Mouse (Mus musculus) T-cell, adult 2 months (primary cell): ENCODE data around the gene Cdc6.
A peak's percentile ranks its signal among the peaks of the same experiment; 100 is the strongest.

Source experiments
- DNase-seq: peaks from one replicate; pipeline ENCODE4 v3.0.0; 2022; ENCODE audit warnings: low spot score

Cdc6 gene

DNA sequence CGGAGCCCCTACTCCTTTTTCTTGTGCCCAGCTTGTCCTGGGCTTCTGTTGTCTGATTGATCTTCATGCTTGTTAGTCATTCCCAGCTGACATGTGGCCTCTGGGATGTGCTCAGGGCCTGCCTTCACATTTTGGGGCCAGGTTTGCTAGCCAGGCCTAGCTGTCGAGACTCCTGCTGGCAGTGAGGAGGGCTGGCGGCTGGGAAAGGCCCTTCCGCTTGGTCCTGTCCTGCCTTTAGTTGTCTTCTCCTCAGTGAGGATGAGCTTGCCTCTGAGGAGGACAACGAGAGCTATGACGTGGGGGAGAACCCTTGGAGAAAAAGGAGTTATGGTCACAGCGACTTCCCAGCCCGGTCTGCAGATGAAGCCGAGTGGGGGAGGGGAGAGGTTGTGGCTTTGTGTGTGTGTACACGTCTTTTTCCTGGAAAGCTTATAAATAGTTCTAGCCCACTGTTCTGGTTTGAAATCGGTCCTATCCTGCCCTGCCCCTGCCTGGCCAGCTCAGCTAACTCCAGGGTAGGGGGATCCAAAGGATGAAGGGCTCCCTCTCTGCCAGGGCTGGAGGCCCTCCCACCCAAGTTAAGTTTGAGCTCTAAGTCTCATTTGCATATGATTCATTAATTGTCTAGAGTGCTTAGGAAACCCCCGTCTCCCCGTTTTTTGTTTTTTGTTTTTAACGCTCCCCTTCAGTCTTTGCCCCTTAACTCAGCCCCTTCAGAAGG, 36.3 kb downstream of the Cdc6 start:
- peak; percentile 55 for DNase-seq

GRCm38 (mm10) chr11:98944897-98945604, 37.5 kb downstream of the Cdc6 start:
- DNase-seq, result peak; percentile 83

- DNase-seq, result no peak
Observed at GRCm38 (mm10) chr11:98945605-98945977, 38.0 kb downstream of the Cdc6 start.

DNA sequence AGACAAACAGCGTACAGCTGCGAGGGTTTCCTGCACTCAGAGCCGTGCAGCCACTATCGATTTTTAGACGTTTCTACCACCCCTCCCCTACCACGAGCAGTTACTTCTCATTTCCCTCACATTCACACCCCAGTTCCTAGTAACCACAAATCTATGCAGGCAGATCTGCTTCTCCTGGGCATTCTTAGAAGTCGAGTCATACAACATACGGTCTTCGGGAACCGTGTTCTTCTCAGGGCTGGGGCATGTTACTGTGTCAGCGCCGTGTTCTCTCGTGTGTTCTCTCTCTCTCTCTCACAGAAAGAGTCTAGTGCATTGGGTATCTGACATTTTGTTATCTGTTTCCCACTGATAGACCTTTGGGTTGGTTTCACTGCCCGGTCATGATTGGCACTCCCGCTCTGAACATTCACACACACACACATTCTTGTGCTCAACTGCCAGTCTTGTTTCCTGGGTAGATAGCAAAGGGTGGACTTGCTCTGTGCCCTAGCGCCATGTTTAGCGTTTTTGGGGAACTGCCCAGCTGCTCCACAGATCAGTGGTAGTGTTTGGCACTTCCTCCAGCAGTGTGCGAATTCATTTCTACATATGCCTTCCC, 40.5 kb downstream of the Cdc6 start:
- peak; percentile 44 for DNase-seq

- DNase-seq, result no peak
Observed at GRCm38 (mm10) chr11:98949242-98949957, 41.8 kb downstream of the Cdc6 start.

DNA sequence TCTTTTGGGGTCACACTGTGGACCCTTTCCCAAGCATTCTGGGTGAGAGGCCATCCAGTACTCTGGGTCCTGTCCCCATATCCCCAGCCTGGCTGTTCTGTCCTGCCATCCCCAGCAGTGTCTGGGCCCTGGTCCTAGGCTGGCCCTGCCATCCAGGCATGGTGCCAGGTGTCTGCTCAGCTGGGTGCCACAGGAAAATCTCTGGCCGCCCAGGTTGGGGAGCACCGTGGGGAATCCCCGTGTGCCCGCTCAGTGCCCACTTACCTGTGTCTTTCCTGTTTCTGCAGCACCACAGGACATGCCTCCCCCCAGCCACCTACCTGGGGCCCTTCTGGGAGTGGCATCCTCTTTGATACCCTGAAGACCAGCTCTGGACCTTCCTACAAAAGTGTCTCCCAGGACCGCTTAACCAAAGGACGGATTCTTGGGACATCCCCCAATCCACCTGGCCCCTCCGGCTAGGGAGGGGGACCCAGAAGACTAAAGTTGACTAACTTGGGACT, 42.4 kb downstream of the Cdc6 start:
- no peak for DNase-seq

DNA sequence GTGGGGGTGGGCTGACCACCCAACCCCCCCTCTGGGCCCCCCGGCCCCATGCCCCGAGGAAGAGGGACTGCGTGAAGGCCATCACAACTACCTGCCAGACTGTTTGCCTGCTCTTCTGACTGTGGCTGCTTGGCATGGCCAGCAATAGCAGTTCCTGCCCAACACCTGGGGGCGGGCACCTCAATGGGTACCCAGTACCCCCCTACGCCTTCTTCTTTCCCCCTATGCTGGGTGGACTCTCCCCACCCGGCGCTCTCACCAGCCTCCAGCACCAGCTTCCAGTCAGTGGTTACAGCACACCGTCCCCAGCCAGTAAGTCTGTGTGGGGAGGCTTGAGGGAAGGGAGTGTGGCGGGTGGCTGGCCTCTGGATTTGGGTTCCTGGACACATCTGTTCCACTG, 42.9 kb downstream of the Cdc6 start:
- no peak for DNase-seq

- DNase-seq, result no peak
Observed at GRCm38 (mm10) chr11:98951026-98951906, 43.7 kb downstream of the Cdc6 start.

GRCm38 (mm10) chr11:98952111-98952510, 44.5 kb downstream of the Cdc6 start:
- DNase-seq, result no peak

DNA sequence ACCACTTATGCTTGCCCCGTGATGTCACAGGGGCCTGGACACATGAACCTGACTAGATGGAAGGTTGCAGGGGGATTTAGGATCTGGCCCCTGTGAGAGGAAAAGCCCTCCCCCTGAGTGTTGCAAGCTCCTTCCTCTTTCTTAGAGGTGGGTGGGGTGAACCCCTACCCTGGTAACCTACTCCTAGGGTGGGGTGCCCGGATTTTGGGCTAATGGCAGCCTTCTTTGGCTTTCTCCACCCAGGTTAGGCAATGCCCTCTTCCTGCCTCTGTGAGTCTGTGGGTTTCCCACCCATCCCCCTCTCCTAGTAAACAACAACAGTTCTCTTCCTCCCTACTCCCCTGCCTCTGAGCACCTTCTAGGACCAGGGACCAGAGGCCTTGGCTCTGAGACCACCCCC, 45.1 kb downstream of the Cdc6 start:
- no peak for DNase-seq

DNA sequence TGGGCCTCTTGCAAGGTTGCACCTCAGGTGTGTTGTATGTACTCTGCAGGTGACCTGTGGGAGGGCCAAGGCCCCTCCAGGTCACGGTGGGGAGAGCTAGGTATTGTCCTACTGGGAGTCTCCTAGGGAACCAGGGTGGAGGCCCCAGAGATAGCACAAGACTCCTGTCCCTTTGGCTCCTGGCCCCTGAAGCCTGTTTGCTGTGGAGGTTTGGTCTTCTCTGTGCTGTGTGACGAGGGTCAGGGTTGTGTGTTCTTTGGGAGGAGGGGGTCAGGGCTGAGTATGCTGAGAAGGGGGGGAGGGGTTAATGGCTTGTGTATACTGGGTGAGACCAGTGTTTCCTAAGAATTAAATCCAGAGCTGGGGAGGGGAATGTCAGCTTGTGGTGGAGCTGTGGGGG, 45.8 kb downstream of the Cdc6 start:
- DNase-seq, result no peak

GRCm38 (mm10) chr11:98953835-98954320, 46.3 kb downstream of the Cdc6 start:
- DNase-seq, result no peak

GRCm38 (mm10) chr11:98954373-98954772, 46.8 kb downstream of the Cdc6 start:
- peak; percentile 59 for DNase-seq

DNA sequence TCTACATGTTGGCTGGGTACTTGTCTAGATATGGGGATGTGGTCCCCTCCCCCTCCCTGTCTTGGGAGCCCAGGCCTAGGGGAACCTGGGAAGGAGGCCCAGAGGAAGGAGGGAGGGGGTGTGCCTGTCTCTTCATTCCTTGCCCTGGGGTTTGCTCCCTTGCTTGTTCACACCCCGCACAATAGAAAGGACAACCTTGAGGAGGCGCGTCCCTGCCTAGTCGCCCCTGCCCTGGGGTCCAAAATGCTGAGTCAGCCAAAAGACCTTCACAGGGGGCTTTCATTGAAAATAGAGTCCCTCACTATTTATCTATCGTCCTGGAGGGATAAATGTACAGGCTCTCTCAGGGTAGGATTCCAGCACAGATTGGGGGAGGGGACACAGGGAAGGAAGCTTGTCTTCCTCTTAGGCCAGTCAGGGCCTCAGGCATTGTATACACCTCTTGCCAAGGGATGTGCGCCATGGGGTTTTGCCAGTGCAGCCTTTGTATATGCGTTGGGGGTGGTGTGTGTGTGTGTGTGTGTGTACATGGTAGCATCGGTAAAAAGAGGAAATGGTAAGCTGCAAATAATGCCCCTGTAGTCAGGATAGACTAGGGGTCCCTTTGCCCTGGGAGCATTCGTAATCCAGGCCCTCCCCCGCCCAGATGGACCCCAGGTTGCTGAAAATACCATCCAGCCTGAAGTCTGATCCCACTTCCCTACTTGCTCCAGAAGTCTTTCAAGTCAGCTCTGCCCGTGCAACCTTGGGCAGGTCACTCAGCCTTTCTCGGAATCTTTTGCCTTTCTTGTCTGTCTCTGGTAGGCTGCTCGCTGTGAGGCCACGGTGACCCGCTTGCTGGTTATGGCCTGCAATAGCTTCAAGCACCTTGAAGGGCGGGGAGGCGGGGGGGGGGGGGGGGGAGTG, 47.5 kb downstream of the Cdc6 start:
- no peak for DNase-seq

DNA sequence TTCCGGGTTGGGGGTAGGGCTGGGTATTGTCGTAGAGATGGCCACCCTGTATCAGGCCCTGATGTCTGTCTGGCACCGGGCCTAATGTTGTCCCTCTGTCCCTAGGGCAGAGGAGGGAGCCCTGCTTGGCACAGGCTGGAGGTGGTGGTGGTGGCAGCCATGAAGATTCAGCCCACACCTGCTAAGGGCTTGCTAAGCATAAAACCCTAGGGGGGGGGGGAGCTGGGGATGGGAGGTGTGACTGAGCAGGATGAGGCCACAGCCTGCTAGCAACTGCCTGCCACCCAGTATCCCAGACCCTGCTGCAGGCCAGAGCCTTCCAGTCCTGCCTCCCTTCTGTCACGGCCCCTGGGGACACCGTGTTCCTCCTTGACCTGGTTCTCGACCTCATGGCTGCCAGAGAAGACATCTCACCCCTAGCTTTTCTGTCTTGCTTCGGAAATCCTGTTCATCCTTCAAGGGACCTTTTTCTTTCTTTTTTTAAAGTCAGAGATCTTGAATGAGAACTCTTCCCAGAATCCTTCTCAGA, 48.2 kb downstream of the Cdc6 start:
- no peak for DNase-seq

DNA sequence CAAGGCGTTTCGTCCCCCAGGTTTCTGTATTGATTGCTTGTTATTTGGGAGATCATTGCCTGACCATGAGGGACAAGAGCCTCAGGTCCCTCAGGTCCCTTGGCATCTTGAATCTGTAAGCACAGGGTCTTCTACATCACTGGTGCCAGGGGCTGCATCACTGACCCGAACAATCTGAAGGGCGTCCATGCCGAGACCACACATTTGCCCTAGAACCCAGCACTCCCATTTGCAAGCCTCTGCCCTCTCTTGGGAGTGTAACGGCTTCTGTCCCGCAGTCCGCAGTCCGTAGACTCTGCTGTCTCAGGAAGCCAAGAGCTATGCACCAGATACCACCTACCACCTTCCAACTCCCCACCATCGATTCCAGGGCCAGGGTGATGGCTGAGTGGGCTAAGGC, 48.7 kb downstream of the Cdc6 start:
- DNase-seq, result no peak

DNA sequence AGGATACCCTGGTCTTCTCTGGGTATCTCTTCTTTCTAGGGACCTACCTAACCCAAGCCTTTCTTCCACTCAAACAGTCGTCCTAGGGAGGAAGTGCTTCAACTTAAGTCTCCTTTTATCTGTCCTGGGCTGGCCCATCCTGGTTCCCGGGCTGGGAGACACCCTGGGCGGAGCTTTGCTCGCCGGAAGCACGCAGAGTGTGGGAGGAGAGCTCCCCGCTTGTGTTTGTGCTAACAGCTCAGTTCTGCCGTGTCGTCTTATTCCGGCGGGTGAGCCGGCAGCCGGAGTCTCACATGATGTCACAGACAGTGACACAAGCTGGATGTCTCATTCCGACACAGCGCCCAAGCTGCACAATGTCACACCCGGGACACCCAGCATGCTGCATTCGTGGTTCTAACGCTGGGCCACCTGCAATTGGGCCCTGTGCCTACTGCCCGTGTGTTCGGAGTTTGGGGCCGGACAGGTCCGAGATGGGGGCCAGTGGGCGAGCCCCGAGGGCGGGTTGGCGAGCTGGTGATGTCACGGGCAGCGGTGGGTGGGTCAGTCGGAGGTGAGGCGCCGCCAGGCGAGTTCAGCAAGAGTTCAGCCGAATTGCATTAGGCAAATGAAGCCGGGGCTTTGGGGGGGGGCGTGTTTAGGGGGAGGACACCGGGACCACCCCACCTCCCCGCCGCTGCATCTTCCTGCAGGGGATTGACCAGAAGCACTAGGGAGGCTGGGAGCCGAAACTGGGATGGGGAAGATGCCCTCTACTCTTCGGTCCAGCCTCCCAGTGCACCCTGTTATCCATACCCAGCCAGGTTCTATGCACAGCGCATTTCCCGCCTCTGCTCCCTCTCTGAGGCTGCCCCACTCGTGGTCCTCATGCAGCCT, 52.1 kb downstream of the Cdc6 start:
- peak; percentile 94 for DNase-seq

- peak; percentile 55 for DNase-seq
Observed at GRCm38 (mm10) chr11:98960313-98960906, 52.8 kb downstream of the Cdc6 start.
